Mouse (Mus musculus): Measurements from ENCODE around the gene Ehhadh. TPM values are rescaled to one million over a fixed set of nuclear protein-coding genes. Genes with fewer than 3 reads are reported as not detected.

Ehhadh gene
- polyA plus RNA-seq (2017; shearing (Covaris generic)), result 10.8 TPM

DNA sequence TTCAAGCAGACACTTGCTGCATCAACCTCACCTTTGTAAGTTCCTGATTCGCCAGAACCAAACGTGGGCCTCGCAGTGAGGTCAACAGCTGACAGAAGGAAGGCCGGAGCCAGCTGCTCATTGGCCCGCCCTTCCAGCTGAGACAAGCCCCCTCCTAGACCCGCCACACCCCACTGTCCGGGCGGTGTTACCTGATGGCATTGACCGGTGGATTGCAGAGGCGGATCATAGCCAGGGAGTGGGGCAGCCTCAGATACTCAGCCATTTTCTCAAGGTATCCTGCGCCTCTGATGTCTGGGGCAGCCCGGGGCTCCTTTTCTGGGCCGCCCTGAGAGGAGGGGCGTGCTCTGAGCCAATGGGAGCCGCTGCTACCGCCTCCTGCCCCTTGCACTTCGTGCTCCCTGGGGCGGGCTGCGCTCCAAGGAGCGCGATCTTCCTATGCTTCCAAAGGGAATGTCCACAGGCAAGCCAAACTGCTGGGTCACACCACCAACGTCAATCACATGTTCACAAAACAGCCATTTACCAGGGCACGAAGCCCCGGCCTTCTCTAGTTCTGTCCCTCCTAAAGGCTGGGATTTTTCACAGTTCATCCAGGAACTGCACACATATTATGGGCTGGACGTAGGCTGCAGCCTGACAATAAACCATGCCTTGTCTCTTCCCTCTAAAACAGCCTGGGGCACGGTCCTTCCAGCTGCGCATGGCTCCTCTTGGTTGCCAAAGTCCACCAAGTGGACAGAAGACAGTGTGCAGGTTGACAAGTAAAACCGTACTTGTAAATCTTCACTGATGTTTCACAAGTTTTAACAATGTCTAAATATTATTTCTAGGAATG lies at the start of gene Ehhadh:
Gene Ehhadh (minus strand): TSS at position 292 of the 838 bp plus-strand sequence.

DNA sequence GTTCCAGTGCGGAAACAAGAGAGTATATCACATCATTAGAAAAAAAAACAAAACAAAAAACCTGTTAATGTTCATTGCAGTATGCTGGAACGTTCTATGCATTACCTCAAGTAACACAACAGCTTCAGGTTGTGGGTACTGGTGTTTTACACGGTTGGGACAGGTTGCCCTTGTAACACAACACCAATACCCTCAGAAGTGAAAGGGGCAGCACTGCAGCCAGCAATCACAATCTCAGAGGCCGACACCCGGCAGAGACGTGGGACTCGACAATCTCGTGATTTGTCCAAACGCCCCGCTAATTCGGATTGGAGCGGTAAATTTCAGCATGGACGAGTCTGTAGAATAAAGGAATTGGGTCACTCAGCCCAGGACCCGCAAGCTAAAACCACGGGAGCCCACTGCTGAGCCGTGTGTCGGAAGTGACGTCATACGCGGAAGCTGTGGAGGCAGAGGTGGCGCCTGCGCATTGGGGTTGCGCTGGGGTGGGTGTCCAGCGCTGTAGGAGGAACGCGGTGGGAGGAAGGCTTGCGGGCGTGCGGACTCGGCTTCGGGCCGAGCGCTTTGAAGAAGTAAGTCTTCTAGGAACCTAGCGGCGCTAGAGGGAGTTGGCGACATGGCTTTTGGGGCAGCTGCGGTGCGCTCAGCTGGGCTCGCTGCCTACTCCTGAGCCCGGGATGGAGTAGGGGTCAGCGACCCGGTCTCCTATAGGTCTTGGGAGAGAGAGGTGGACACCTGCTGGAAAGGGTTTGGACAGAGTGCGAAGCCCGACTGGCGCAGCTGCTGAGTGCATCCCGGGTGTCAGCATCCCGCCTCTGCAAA lies 6.5 kb upstream of the Ehhadh start, which contains the start of gene Map3k13:
Gene Map3k13 (plus strand): TSS at position 472 of the 822 bp plus-strand sequence.

Other genes starting within 250 kb of the Ehhadh start
- gene 2510009E07Rik, start 93.1 kb downstream of the Ehhadh start, polyA plus RNA-seq (2017; shearing (Covaris generic)), result 5.4 TPM
- 0.34 TPM for gene Map3k13, start 6.5 kb upstream of the Ehhadh start, polyA plus RNA-seq (2017; shearing (Covaris generic))
- gene Tmem41a, start 159.7 kb upstream of the Ehhadh start, polyA plus RNA-seq (2017; shearing (Covaris generic)), result 12.4 TPM
- gene Liph, start 207.9 kb upstream of the Ehhadh start, polyA plus RNA-seq (2017; shearing (Covaris generic)), result not detected
- gene Senp2, start 221.7 kb upstream of the Ehhadh start, polyA plus RNA-seq (2017; shearing (Covaris generic)), result 103 TPM